Mouse (Mus musculus) hindbrain, embryonic 13.5 days (tissue): ENCODE measurements around the gene Opn1mw. TPM values are rescaled to one million over a fixed set of nuclear protein-coding genes. Genes with fewer than 3 reads are reported as not detected.
"Not testable (repeated sequence)": the region's sequence is repeated elsewhere in the genome, so short reads cannot be mapped to it uniquely, and the experiment has no call there.

ENCODE experiments used
- ATAC-seq: fragments of 200-750 bp; cut with Nextera tagmentation; 2 replicates; pipeline ENCODE4 v1.8.0; 2017; ENCODE audit warnings: moderate TSS enrichment; ENCODE audit not compliant: low FRiP score
- H3K27ac ChIP-seq: fragments of 300-500 bp; sonication (generic); 2 replicates; pipeline ENCODE4 v1.5.1; 2015; ENCODE audit warnings: inconsistent platforms, mild to moderate bottlenecking, moderate library complexity
- H3K27me3 ChIP-seq: fragments of 300-500 bp; sonication (generic); 2 replicates; pipeline ENCODE4 v1.6.1; 2015; ENCODE audit warnings: mild to moderate bottlenecking, inconsistent platforms
- H3K36me3 ChIP-seq: fragments of 300-500 bp; sonication (generic); 2 replicates; pipeline ENCODE4 v1.6.1; 2015; ENCODE audit warnings: mild to moderate bottlenecking, inconsistent platforms
- H3K4me1 ChIP-seq: fragments of 300-500 bp; sonication (generic); replicated peaks from 2 replicates; pipeline ENCODE4 v1.6.1; 2015; ENCODE audit warnings: inconsistent platforms
- H3K4me2 ChIP-seq: fragments of 300-500 bp; sonication (generic); 2 replicates; pipeline ENCODE4 v1.6.1; 2015; ENCODE audit warnings: inconsistent platforms, mild to moderate bottlenecking, moderate library complexity
- H3K4me3 ChIP-seq: fragments of 300-500 bp; sonication (generic); 2 replicates; pipeline ENCODE4 v1.5.1; 2015; ENCODE audit warnings: mild to moderate bottlenecking, inconsistent platforms
- H3K9ac ChIP-seq: fragments of 300-500 bp; sonication (generic); 2 replicates; pipeline ENCODE4 v1.6.1; 2015; ENCODE audit warnings: mild to moderate bottlenecking, inconsistent platforms
- H3K9me3 ChIP-seq: fragments of 300-500 bp; sonication (generic); 2 replicates; pipeline ENCODE4 v1.6.1; 2016; ENCODE audit warnings: inconsistent platforms
- WGBS: fragments of 180-500 bp; shearing (Covaris S2); methylation state at CpG from one replicate; pipeline ENCODE4 v1.1.7; 2015; 5-methylcytosine and 5-hydroxymethylcytosine counted together
- polyA plus RNA-seq: library from polyadenylated mRNA; unstranded; fragments of >200 nt; fragmentation: Nextera tagmentation; extraction: Ambion mirVana; gene quantifications from 2 replicates; pipeline ENCODE4 v1.2.1, GENCODE M21; 2015

Opn1mw gene
- not detected in 2 replicates for polyA plus RNA-seq

DNA sequence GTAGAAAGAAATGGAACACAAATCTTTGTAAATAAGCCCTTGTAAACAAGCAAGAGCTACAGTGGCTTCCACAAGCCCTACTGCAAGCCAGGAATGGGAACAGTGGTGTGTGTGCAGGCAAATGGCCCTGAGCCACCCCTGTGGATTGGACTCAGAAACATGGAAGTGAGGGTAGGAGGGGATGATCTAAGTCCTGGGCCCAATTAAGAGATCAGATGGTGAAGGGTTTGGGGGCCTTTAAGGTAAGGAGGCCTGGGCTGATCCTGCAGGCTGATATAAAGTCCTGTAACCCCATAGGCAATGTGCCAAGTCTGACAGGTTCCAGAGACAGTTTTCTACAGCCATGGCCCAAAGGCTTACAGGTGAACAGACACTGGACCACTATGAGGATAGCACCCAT lies at the start of gene Opn1mw:
TSS of gene Opn1mw (plus strand) at position 301 of the 400 bp plus-strand sequence.
- Histone ChIP-seq H3K4me1 (no peaks in the 10 kb centered on the region), H3K27me3 (no peaks in the 10 kb centered on the region), H3K36me3 (no peaks in the 10 kb centered on the region), H3K9me3 (no peaks in the 10 kb centered on the region), H3K27ac (no peak within 1 kb of the TSS), H3K4me3 (no peak within 1 kb of the TSS), H3K4me2 (no peak within 1 kb of the TSS), H3K9ac (no peak within 1 kb of the TSS)
- ATAC-seq, result no peak

GRCm38 (mm10) chrX:74084276-74084837 lies 42.9 kb upstream of the Opn1mw start:
- ATAC-seq, result peak; percentile 6; the same call in 1 of the 2 replicates
- no peaks in the 10 kb centered on the region for H3K27me3 ChIP-seq
- no peaks in the 10 kb centered on the region for H3K9me3 ChIP-seq
- WGBS, result 15% methylated on average over 17 of the region's 17 CpGs
- H3K4me1 ChIP-seq, result peaks cover 20% of the 10 kb centered on the region
- peak overlapping the region; percentile 80 for H3K9ac ChIP-seq
- peak overlapping the region; percentile 97 for H3K27ac ChIP-seq
- H3K4me2 ChIP-seq, result peak overlapping the region; percentile 62
- H3K4me3 ChIP-seq, result peak overlapping the region; percentile 55
- H3K36me3 ChIP-seq, result no peaks in the 10 kb centered on the region

DNA sequence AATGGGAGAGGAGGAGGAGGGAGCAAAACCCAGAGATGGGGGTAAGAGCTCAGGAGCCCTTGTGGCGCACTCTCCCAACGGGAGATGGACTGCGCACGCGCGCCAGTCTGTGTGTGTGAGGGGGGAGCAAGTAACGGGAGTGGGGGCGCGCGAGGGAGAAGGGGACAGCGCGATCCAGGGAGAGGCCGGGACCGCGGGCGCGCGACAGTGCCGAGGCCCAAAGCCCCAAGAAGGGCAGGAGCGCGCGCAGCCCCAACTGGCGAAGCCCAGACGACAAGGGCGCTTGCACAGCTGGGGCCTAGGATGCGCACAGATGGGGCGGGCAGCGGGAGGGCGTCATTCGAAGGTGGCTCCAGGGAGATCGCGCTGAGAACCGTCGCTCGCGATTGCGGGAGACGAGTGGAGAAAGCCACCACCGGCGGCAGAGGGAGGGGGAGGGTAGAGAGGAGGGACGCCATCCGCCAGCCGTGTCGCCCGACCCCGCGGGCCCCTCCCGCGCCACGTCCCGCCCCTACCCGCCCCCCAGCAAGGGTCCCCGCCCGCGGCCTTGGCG lies 42.2 kb upstream of the Opn1mw start:
- peak overlapping the region; percentile 62 for H3K4me2 ChIP-seq
- peak overlapping the region; percentile 97 for H3K27ac ChIP-seq
- no peaks in the 10 kb centered on the region for H3K9me3 ChIP-seq
- peak; percentile 81 for ATAC-seq
- H3K4me1 ChIP-seq, result peaks cover 20% of the 10 kb centered on the region
- H3K36me3 ChIP-seq, result no peaks in the 10 kb centered on the region
- peak overlapping the region; percentile 55 for H3K4me3 ChIP-seq
- WGBS, result 9% methylated on average over 37 of the region's 56 CpGs
- H3K27me3 ChIP-seq, result no peaks in the 10 kb centered on the region
- H3K9ac ChIP-seq, result peak overlapping the region; percentile 80

DNA sequence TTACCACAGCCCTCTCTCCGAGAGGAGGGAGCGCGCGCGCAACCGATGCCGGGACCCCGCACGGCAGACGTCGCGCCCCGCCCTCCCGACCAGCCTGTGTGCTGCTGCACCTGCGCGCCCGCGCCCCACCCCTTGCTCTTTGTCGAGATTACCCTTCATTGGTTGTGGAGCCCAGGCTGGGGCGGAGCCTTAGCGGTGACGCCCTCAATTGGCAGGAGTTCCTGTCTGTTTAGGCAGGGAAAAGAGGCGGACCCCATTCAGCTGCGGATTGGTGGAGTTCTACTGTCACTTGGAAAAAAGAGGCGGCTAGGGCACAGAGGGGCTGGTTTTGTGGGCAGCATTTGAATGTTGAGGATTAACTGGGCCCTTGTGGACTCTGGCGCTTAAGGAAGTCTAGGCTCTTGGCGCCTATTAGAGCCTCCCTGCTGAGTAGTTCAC lies 41.6 kb upstream of the Opn1mw start:
- peak overlapping the region; percentile 97 for H3K27ac ChIP-seq
- no peaks in the 10 kb centered on the region for H3K9me3 ChIP-seq
- H3K4me1 ChIP-seq, result peaks cover 20% of the 10 kb centered on the region
- no peaks in the 10 kb centered on the region for H3K36me3 ChIP-seq
- 11% methylated on average over 23 of the region's 27 CpGs for WGBS
- peak overlapping the region; percentile 80 for H3K9ac ChIP-seq
- peak; percentile 99 for ATAC-seq
- H3K4me3 ChIP-seq, result peak overlapping the region; percentile 55
- H3K27me3 ChIP-seq, result no peaks in the 10 kb centered on the region
- H3K4me2 ChIP-seq, result peak overlapping the region; percentile 48

DNA sequence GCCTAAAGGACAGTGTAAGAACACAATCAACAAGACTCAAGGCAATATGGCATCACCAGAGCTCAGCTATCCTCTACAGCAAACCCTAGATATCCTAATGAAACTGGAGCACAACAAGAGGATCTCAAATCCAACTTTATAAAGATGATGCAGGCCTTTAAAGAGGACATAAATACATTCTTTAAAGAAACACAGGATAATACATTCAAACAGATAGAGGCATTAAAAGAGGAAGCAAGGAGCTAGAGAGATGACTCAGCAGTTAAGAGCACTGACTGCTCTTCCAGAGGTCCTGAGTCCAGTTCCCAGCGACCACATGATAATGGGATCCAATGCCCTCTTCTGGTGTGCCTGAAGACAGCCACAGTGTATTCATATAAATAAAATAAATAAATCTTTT lies 32.1 kb upstream of the Opn1mw start:
- Histone ChIP-seq H3K9me3 (no peaks in the 10 kb centered on the region), H3K9ac (no peak overlapping the region), H3K27me3 (no peaks in the 10 kb centered on the region), H3K4me1 (no peaks in the 10 kb centered on the region), H3K36me3 (no peaks in the 10 kb centered on the region), H3K4me2 (no peak overlapping the region), H3K4me3 (no peak overlapping the region), H3K27ac (no peak overlapping the region)
- WGBS, result 63% methylated on average over 1 of the region's 1 CpGs
- no peak for ATAC-seq

DNA sequence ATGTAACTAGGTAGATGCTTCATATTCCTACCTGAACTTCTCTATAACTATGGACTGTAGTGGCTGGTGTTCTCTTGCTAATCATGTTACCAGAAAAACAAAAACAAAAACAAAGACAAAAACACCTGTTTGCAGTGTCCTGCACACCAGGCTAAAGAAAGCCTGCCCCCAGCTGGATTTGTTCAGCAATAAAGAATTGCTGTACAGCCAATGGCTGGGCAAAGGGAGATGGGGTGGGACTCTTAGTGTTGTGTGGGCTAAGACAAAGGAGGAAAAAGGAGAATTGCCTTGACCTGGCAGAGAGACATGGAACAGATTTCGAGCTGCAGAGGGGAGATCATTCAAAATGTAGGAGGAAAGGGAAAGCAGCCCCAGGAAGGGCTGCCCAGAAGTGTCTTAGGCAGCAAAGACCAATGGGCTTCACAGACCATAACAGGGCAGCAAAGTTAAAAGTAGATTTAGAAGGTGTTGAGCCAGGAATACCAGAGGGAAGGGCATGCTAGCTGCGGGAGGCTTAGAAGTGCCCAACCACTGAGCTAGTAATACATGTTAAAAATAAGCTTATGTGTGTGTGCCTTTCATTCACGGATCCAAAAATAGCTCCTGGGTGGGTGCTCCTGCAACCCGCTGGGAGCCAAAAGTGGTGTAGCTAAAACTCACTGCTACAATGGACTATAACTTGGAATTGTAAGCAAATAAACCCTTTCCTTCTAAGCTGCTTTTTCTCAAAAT lies 23.6 kb upstream of the Opn1mw start:
- no peaks in the 10 kb centered on the region for H3K4me1 ChIP-seq
- H3K9me3 ChIP-seq, result no peaks in the 10 kb centered on the region
- H3K27me3 ChIP-seq, result no peaks in the 10 kb centered on the region
- no peak overlapping the region for H3K9ac ChIP-seq
- H3K4me3 ChIP-seq, result no peak overlapping the region
- ATAC-seq, result no peak
- no peaks in the 10 kb centered on the region for H3K36me3 ChIP-seq
- WGBS, result 76% methylated on average over 4 of the region's 4 CpGs
- no peak overlapping the region for H3K27ac ChIP-seq
- H3K4me2 ChIP-seq, result no peak overlapping the region

- Histone ChIP-seq H3K9me3 (no peaks in the 10 kb centered on the region), H3K4me3 (no peak overlapping the region), H3K9ac (no peak overlapping the region), H3K27ac (no peak overlapping the region), H3K36me3 (no peaks in the 10 kb centered on the region), H3K4me1 (no peaks in the 10 kb centered on the region), H3K27me3 (no peaks in the 10 kb centered on the region), H3K4me2 (no peak overlapping the region)
- ATAC-seq, result no peak
- 60% methylated on average over 2 of the region's 2 CpGs for WGBS
These were observed 21.3 kb upstream of the Opn1mw start for GRCm38 (mm10) chrX:74105916-74106315.

DNA sequence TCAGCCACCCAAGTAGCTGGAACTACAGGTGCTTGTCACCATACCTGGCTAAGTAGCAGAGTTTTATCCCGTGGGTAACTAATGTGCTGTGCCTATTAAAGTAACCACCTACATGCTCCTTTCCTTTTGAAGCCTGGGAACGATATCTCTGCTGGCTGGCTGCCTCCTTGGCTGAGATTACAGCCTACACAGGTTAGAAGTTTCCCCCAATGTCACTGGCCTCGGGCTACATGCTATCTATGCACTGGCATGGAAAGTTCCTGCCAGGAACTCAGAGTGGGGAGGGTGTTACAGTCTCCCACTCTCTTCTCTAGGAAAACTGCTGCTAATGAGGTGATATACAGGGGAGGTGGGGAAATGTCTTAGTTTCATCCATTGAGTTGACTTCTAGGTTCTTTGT lies 18.5 kb upstream of the Opn1mw start:
- 64% methylated on average over 3 of the region's 3 CpGs for WGBS
- Histone ChIP-seq H3K9ac (no peak overlapping the region), H3K4me1 (no peaks in the 10 kb centered on the region), H3K27me3 (no peaks in the 10 kb centered on the region), H3K27ac (no peak overlapping the region), H3K9me3 (no peaks in the 10 kb centered on the region), H3K4me2 (no peak overlapping the region), H3K4me3 (no peak overlapping the region), H3K36me3 (no peaks in the 10 kb centered on the region)
- no peak for ATAC-seq

- Histone ChIP-seq H3K36me3 (no peaks in the 10 kb centered on the region), H3K4me1 (no peaks in the 10 kb centered on the region), H3K4me3 (no peak overlapping the region), H3K9ac (no peak overlapping the region), H3K4me2 (no peak overlapping the region), H3K27me3 (no peaks in the 10 kb centered on the region), H3K27ac (no peak overlapping the region), H3K9me3 (no peaks in the 10 kb centered on the region)
- ATAC-seq, result no peak
These were observed 13.2 kb upstream of the Opn1mw start for GRCm38 (mm10) chrX:74114036-74114435.

DNA sequence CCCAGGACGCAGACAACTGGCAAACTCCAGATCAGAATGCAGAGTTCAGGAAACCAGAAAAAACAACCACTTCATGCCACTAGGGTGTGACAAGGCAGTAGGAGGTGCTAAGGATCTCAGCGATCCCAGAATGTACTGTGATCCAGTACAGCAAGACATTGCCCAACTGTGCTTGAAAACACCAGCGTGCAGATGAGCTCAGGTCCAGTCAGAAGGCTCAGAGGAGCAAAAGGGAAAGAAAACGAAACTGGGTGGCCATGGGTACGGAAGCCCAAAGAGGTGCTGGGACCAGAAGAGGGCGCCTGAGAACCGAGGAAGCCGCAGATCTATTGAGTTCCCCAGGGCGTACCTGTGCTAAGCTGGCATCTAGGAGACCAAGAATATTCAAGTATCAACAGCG lies 11.8 kb upstream of the Opn1mw start:
- no peaks in the 10 kb centered on the region for H3K4me1 ChIP-seq
- H3K9me3 ChIP-seq, result no peaks in the 10 kb centered on the region
- H3K4me3 ChIP-seq, result peak overlapping the region; percentile 23
- peak overlapping the region; percentile 58; the same call in 1 of the 2 replicates for H3K9ac ChIP-seq
- ATAC-seq, result no peak
- no peaks in the 10 kb centered on the region for H3K36me3 ChIP-seq
- no peak overlapping the region for H3K27ac ChIP-seq
- peak overlapping the region; percentile 43 for H3K4me2 ChIP-seq
- no peaks in the 10 kb centered on the region for H3K27me3 ChIP-seq
- 20% methylated on average over 10 of the region's 10 CpGs for WGBS

GRCm38 (mm10) chrX:74124975-74125374 lies 2.3 kb upstream of the Opn1mw start:
- Histone ChIP-seq H3K4me2 (no peak overlapping the region), H3K9me3 (no peaks in the 10 kb centered on the region), H3K27ac (no peak overlapping the region), H3K36me3 (no peaks in the 10 kb centered on the region), H3K9ac (no peak overlapping the region), H3K4me3 (no peak overlapping the region), H3K27me3 (no peaks in the 10 kb centered on the region), H3K4me1 (no peaks in the 10 kb centered on the region)
- WGBS, result 51% methylated on average over 2 of the region's 2 CpGs
- no peak for ATAC-seq

- H3K4me3 ChIP-seq, H3K9ac ChIP-seq, H3K9me3 ChIP-seq, H3K4me1 ChIP-seq, H3K4me2 ChIP-seq, H3K27ac ChIP-seq, H3K36me3 ChIP-seq, ATAC-seq, H3K27me3 ChIP-seq: not testable (repeated sequence)
- WGBS, result 26% methylated on average over 1 of the region's 1 CpGs
These were observed 8.0 kb downstream of the Opn1mw start, which contains the start of gene Mecp2 for GRCm38 (mm10) chrX:74135263-74135662. TSS of gene Mecp2 (minus strand) at chrX:74135363.

GRCm38 (mm10) chrX:74167738-74168137 lies 40.5 kb downstream of the Opn1mw start, which contains the start of gene Tex28:
TSS of gene Tex28 (minus strand) at chrX:74167838.
- H3K36me3 ChIP-seq, result no peaks in the 10 kb centered on the region
- no peak within 1 kb of the TSS for H3K4me2 ChIP-seq
- no peak within 1 kb of the TSS for H3K9ac ChIP-seq
- no peak within 1 kb of the TSS for H3K4me3 ChIP-seq
- WGBS, result 92% methylated on average over 1 of the region's 1 CpGs
- H3K9me3 ChIP-seq, result no peaks in the 10 kb centered on the region
- H3K4me1 ChIP-seq, result no peaks in the 10 kb centered on the region
- no peak within 1 kb of the TSS for H3K27ac ChIP-seq
- H3K27me3 ChIP-seq, result no peaks in the 10 kb centered on the region
- ATAC-seq, result no peak
